Mouse (Mus musculus) testis, adult 2 months (tissue): ENCODE results near the gene Sec23a.

ENCODE experiments used
- CTCF ChIP-seq: fragments of 200-500 bp; IDR thresholded peaks from 2 replicates; pipeline ENCODE4 v1.5.1; 2012; ENCODE audit warnings: low read depth, mild to moderate bottlenecking, inconsistent platforms, low read length, moderate library complexity; ENCODE audit not compliant: control insufficient read depth, insufficient read depth, insufficient replicate concordance
- POLR2A ChIP-seq: fragments of 200-500 bp; IDR thresholded peaks from 2 replicates; pipeline ENCODE4 v1.6.1; 2012; ENCODE audit warnings: low read depth, mild to moderate bottlenecking, inconsistent platforms, low read length, moderate library complexity; ENCODE audit not compliant: control insufficient read depth

- TF ChIP-seq CTCF = no peak
- TF ChIP-seq POLR2A = no peak
Measured at GRCm38 (mm10) chr12:58924996-58925395, 86.8 kb downstream of the Sec23a start.
